Mouse (Mus musculus) spleen, postnatal 36 days (tissue): Measurements from ENCODE around the gene Magi1.
"Not testable (repeated sequence)": the region's sequence is repeated elsewhere in the genome, so short reads cannot be mapped to it uniquely, and the experiment has no call there.

Experiments used
- DNase-seq, 2 experiments: peaks; one replicate each; pipeline ENCODE4 v3.0.0; 2022; ENCODE audit warnings: low spot score in 2 of 2, mixed read lengths in 1 of 2

The Magi1 gene

GRCm38 (mm10) chr6:94061424-94061980 is 222.2 kb downstream of the Magi1 start:
- no peak for DNase-seq

- DNase-seq = no peak
Measured at GRCm38 (mm10) chr6:94060621-94061213, 223.0 kb downstream of the Magi1 start.

GRCm38 (mm10) chr6:94059090-94059489 is 224.6 kb downstream of the Magi1 start:
- DNase-seq = no peak

- DNase-seq = peak in 1 of 2 experiments; percentile 12
Measured at GRCm38 (mm10) chr6:94053920-94054319, 229.8 kb downstream of the Magi1 start.

- DNase-seq = no peak
Measured at GRCm38 (mm10) chr6:94045180-94045579, 238.5 kb downstream of the Magi1 start.

- DNase-seq = no peak
Measured at GRCm38 (mm10) chr6:94043461-94043860, 240.3 kb downstream of the Magi1 start.

- no peak for DNase-seq
Measured at GRCm38 (mm10) chr6:94040093-94040492, 243.6 kb downstream of the Magi1 start.

GRCm38 (mm10) chr6:94038897-94039296 is 244.8 kb downstream of the Magi1 start:
- no peak for DNase-seq

- no peak for DNase-seq
Measured at GRCm38 (mm10) chr6:94036554-94036953, 247.2 kb downstream of the Magi1 start.

GRCm38 (mm10) chr6:94026361-94026760 is 257.4 kb downstream of the Magi1 start:
- DNase-seq = no peak

GRCm38 (mm10) chr6:94022437-94022836 is 261.3 kb downstream of the Magi1 start:
- no peak for DNase-seq

- DNase-seq = no peak
Measured at GRCm38 (mm10) chr6:94021239-94021962, 262.3 kb downstream of the Magi1 start.

GRCm38 (mm10) chr6:94020566-94020965 is 263.2 kb downstream of the Magi1 start:
- no peak for DNase-seq

GRCm38 (mm10) chr6:94019935-94020334 is 263.8 kb downstream of the Magi1 start:
- no peak for DNase-seq

- no peak for DNase-seq
Measured at GRCm38 (mm10) chr6:94013761-94014160, 270.0 kb downstream of the Magi1 start.

GRCm38 (mm10) chr6:94011947-94012346 is 271.8 kb downstream of the Magi1 start:
- DNase-seq = no peak

- DNase-seq = no peak
Measured at GRCm38 (mm10) chr6:94011521-94011920, 272.2 kb downstream of the Magi1 start.

GRCm38 (mm10) chr6:94008577-94008976 is 275.1 kb downstream of the Magi1 start:
- no peak for DNase-seq

- DNase-seq = not testable (repeated sequence)
Measured at GRCm38 (mm10) chr6:94003586-94003985, 280.1 kb downstream of the Magi1 start.

GRCm38 (mm10) chr6:93996841-93997485 is 286.8 kb downstream of the Magi1 start:
- no peak for DNase-seq

GRCm38 (mm10) chr6:93987561-93987960 is 296.2 kb downstream of the Magi1 start:
- no peak for DNase-seq

- no peak for DNase-seq
Measured at GRCm38 (mm10) chr6:93985111-93985510, 298.6 kb downstream of the Magi1 start.

GRCm38 (mm10) chr6:93983551-93983950 is 300.2 kb downstream of the Magi1 start:
- no peak for DNase-seq
